Mouse (Mus musculus) forebrain, embryonic 10.5 days (tissue): ENCODE results near the gene AI854703. TPM values are rescaled to one million over a fixed set of nuclear protein-coding genes. Genes with fewer than 3 reads are reported as not detected.
A peak's percentile ranks its signal among the peaks of the same experiment; 100 is the strongest.
"Not testable (repeated sequence)": the region's sequence is repeated elsewhere in the genome, so short reads cannot be mapped to it uniquely, and the experiment has no call there.

Experiments
- DNase-seq: peaks from one replicate; pipeline ENCODE4 v3.0.0-alpha.2; 2017; ENCODE audit warnings: low spot score; ENCODE audit errors: extremely low spot score
- H3K27ac ChIP-seq: fragments of 300-500 bp; sonication (generic); 2 replicates; pipeline ENCODE4 v1.5.1; 2016; ENCODE audit warnings: mild to moderate bottlenecking
- H3K27me3 ChIP-seq: fragments of 300-500 bp; sonication (generic); 2 replicates; pipeline ENCODE4 v1.6.1; 2016; ENCODE audit warnings: mild to moderate bottlenecking; ENCODE audit not compliant: poor library complexity, severe bottlenecking
- H3K36me3 ChIP-seq: fragments of 300-500 bp; sonication (generic); replicated peaks from 2 replicates; pipeline ENCODE4 v1.6.1; 2016; ENCODE audit warnings: mild to moderate bottlenecking, moderate library complexity
- H3K4me1 ChIP-seq: fragments of 300-500 bp; sonication (generic); 2 replicates; pipeline ENCODE4 v1.6.1; 2016
- H3K4me3 ChIP-seq: fragments of 300-500 bp; sonication (generic); 2 replicates; pipeline ENCODE4 v1.5.1; 2016; ENCODE audit warnings: mild to moderate bottlenecking, moderate library complexity
- H3K9me3 ChIP-seq: fragments of 300-500 bp; sonication (generic); 2 replicates; pipeline ENCODE4 v1.6.1; 2016; ENCODE audit warnings: mild to moderate bottlenecking, moderate library complexity
- WGBS: fragments of 180-500 bp; shearing (Covaris S2); methylation state at CpG from one replicate; pipeline ENCODE4 v1.1.7; 2016; 5-methylcytosine and 5-hydroxymethylcytosine counted together
- polyA plus RNA-seq: library from polyadenylated mRNA; unstranded; fragments of >200 nt; fragmentation: Nextera tagmentation; extraction: Ambion mirVana; gene quantifications from 2 replicates; pipeline ENCODE4 v1.2.1, GENCODE M21; 2016

Gene AI854703
- polyA plus RNA-seq, 1 experiment from 2014 or later, result 0.83 TPM

GRCm38 (mm10) chr6:48597233-48597625 is 29.3 kb upstream of the AI854703 start:
- DNase-seq, result no peak
- H3K9me3 ChIP-seq, result peaks cover 30% of the 10 kb centered on the region
- peaks cover 39% of the 10 kb centered on the region for H3K4me1 ChIP-seq
- H3K4me3 ChIP-seq, result no peak overlapping the region
- peaks cover 58% of the 10 kb centered on the region for H3K36me3 ChIP-seq
- H3K27ac ChIP-seq, result no peak overlapping the region
- WGBS, result 97% methylated on average over 27 of the region's 27 CpGs
- H3K27me3 ChIP-seq, result no peaks in the 10 kb centered on the region

DNA sequence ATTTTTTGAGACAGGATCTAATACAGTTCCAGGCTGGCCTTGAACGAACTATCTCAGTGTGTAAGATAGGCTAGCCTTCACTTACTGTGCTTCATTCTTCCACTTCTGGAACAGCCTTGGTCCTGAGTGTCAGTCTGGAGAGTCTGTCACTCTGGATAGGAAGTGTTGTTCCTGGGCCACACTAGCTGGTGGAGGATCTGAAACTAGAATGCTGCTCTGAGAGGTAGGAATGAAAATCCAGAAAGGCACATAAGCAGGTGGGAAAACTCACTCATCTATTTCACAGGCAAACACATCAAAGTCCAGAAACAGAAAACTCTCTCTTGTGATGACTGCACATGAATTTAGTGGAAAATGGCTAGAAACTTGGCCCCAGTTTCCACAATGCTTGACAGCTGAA is 26.0 kb upstream of the AI854703 start:
- DNase-seq, result no peak
- peaks cover 64% of the 10 kb centered on the region for H3K36me3 ChIP-seq
- H3K4me3 ChIP-seq, result no peak overlapping the region
- peaks cover 26% of the 10 kb centered on the region for H3K4me1 ChIP-seq
- no peaks in the 10 kb centered on the region for H3K27me3 ChIP-seq
- H3K9me3 ChIP-seq, result peaks cover 27% of the 10 kb centered on the region
- 76% methylated on average over 1 of the region's 1 CpGs for WGBS
- H3K27ac ChIP-seq, result 0 out of 2 replicates have a peak overlapping the region, but pooled peaks have one; percentile 94

DNA sequence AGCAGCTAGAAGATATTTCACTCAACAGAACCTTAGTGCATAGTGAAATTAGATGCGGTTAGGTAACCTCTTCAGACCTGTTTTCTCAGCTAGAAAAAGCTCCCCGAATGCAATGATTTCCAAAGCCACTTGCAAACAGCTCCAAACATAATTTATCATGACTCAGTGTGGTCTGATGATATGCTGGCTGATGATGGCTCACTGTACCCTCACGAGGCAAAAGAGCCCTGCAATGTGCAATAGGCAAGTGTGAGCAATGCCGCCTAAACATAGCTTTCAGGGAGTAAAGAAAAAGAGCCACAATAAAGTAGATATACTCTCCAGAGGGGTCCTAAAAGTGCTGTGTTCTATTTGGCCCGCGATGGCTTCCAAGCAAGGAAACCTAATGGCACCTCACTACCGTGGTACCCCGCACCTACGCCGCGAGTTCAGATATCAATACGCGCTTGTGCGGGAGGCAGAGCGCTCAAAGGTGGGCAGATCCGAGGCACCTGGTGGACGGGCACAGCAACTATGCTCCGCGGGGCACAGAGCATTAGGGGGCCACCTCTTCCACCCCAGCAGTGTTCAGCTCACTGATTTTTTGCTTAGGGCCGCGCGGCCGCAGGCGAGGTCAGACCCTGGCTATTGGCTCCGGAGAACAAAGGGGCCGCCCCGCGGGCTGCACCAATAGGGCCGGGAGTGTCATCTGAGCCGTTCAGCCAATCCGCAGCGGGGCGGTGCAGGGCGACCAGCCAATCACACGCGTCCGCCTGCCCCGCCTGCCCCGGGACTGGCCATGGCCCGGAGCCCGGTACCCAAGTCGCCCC is 25.1 kb upstream of the AI854703 start, which contains the start of gene Zfp775:
Zfp775 (plus strand) TSS at position 793 of the 809 bp plus-strand sequence.
- peak; percentile 95 for DNase-seq
- 5% methylated on average over 42 of the region's 42 CpGs for whole genome bisulfite sequencing
- H3K4me1 ChIP-seq, result peaks cover 24% of the 10 kb centered on the region
- H3K9me3 ChIP-seq, result peaks cover 18% of the 10 kb centered on the region
- peaks cover 55% of the 10 kb centered on the region for H3K36me3 ChIP-seq
- no peaks in the 10 kb centered on the region for H3K27me3 ChIP-seq
- H3K27ac ChIP-seq, result peak within 1 kb of the TSS; percentile 94
- H3K4me3 ChIP-seq, result peak within 1 kb of the TSS; percentile 71

DNA sequence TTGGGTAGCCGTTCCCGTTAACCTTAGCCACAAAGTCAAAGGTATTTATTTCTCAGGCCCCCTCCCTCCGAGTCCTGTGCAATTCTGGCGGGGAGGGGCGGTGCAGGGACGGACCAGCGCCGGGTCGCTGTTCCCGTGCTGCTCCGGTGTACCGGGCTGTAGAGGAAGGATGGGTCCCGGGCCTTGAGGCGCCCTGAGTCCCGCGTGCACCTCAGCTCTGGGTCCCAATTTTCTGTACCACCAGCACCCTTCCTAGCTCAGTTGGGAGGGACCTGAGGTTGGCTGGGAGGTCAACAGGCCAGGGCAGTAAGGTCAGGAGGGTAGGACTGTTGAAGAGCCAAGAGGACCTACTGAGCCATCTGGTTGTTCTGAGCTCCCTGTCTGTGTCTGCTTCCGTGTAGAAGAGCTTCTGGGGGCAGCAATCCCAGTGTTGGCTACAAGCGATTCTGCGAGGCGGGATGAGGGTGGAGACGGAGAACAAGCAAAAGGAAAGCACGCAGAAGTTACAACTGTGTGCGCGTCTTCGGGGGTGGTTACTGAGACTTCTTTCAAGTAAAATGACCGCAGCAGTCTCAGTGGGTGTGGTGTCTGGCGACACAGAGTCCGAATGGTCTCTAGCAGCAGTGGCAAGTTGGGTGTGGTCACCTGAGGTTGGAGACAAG is 24.4 kb upstream of the AI854703 start:
- WGBS, result 2% methylated on average over 28 of the region's 28 CpGs
- Histone ChIP-seq H3K27me3 (no peaks in the 10 kb centered on the region), H3K4me3 (peak overlapping the region; percentile 71), H3K4me1 (peaks cover 24% of the 10 kb centered on the region), H3K27ac (peak overlapping the region; percentile 94), H3K36me3 (peaks cover 47% of the 10 kb centered on the region), H3K9me3 (peaks cover 11% of the 10 kb centered on the region)
- DNase-seq, result no peak

DNA sequence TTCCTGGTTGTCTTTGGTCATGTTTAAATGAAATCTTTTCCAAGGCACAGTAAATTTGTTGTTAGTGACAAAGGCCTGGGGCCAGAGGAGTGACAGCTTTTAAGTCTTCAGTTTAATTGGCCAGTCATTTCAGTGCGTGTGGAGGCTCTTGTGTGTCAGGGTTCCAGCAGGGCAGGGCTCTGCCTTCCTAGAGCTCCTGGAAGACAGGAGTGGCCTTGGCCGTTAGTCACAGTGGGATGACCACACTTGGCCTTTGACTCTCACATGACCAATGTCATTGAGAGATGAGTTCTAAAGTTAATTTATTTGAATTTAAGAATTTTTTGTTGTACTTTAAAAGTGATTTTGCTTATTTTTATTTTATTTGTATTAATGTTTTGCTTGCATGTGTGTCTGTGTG is 18.4 kb upstream of the AI854703 start:
- H3K27me3 ChIP-seq, result no peaks in the 10 kb centered on the region
- WGBS, result 72% methylated on average over 2 of the region's 2 CpGs
- DNase-seq, result no peak

GRCm38 (mm10) chr6:48609512-48609911 is 17.1 kb upstream of the AI854703 start:
- H3K27ac ChIP-seq, result no peak overlapping the region
- no peak for DNase-seq
- H3K9me3 ChIP-seq, result no peaks in the 10 kb centered on the region
- peaks cover 36% of the 10 kb centered on the region for H3K36me3 ChIP-seq
- no peaks in the 10 kb centered on the region for H3K27me3 ChIP-seq
- 65% methylated on average over 7 of the region's 7 CpGs for WGBS
- 0 out of 2 replicates have a peak, but pooled peaks cover 3% of the 10 kb centered on the region for H3K4me1 ChIP-seq
- H3K4me3 ChIP-seq, result no peak overlapping the region

More for the DNA sequence above, 18.4 kb upstream of the AI854703 start:
- Histone ChIP-seq H3K4me1 (0 out of 2 replicates have a peak, but pooled peaks cover 3% of the 10 kb centered on the region), H3K4me3 (no peak overlapping the region), H3K27ac (no peak overlapping the region), H3K36me3 (peaks cover 25% of the 10 kb centered on the region), H3K9me3 (no peaks in the 10 kb centered on the region)

DNA sequence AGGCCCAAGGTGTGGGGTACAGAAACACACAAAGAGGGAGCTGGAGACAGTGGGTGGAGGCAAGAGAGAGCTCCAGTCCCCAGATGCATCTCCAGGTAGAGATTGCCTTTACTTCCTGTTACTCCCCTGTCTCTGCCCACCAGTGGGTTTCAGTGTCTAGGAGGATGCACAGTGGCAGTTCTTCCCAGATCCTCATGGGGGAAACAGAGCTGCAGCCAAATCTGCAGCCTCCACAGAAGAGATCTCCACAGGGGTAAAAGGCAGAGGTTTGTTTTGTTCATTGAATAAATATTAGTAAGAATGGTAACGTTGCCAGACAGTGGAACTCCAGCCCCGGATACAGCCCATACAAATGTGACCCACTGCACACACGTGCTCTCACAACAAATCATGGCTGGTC is 15.9 kb upstream of the AI854703 start:
- Histone ChIP-seq H3K36me3 (peaks cover 34% of the 10 kb centered on the region), H3K4me3 (no peak overlapping the region), H3K27me3 (no peaks in the 10 kb centered on the region), H3K4me1 (0 out of 2 replicates have a peak, but pooled peaks cover 3% of the 10 kb centered on the region), H3K9me3 (no peaks in the 10 kb centered on the region), H3K27ac (no peak overlapping the region)
- WGBS, result 94% methylated on average over 3 of the region's 3 CpGs
- no peak for DNase-seq

DNA sequence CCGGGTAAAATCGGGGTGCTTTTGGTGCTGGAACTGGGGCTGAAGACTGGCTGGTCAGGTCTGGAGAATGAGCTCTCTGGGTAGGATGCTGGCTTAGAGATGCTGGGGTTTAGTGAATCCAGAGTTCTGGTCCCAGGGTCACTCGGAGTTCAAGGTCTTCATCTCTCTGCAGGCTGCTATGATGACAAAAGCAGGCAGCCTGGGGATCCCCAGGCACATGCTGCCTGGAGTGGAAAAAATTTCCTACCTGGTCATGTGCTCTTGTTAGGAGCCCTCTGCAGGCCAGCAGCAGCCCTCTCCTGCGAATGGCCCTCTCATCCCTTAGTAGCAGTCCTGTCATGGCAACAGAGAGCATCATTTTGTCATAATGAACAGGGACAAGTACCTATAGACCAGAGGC is 13.1 kb upstream of the AI854703 start:
- no peak for DNase-seq
- 0 out of 2 replicates have a peak, but pooled peaks cover 3% of the 10 kb centered on the region for H3K4me1 ChIP-seq
- peaks cover 43% of the 10 kb centered on the region for H3K36me3 ChIP-seq
- 90% methylated on average over 4 of the region's 4 CpGs for WGBS
- H3K4me3 ChIP-seq, result no peak overlapping the region
- H3K27me3 ChIP-seq, result no peaks in the 10 kb centered on the region
- H3K27ac ChIP-seq, result no peak overlapping the region
- no peaks in the 10 kb centered on the region for H3K9me3 ChIP-seq

DNA sequence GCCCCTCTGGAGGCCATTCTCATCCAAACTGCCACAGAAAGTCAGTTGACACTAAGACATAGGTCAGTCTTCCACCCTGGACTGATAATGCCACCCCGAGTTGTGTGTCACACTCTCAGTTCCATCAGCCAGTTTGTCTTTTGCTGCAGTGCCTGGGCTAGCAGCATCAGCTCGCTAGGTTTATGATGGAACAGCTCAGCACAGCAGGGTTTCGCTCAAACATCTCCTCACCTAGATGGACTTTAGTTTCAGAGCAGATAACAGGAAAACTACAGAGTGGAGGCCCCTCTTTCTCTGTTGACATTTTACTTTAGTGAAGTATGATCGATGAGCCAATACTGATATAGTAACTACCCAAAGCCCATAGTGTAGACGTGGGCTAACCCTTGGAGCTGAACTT is 11.8 kb upstream of the AI854703 start:
- no peaks in the 10 kb centered on the region for H3K27me3 ChIP-seq
- 96% methylated on average over 5 of the region's 5 CpGs for whole genome bisulfite sequencing
- H3K9me3 ChIP-seq, result no peaks in the 10 kb centered on the region
- no peak overlapping the region for H3K27ac ChIP-seq
- peaks cover 53% of the 10 kb centered on the region for H3K36me3 ChIP-seq
- no peak for DNase-seq
- H3K4me3 ChIP-seq, result no peak overlapping the region
- no peaks in the 10 kb centered on the region for H3K4me1 ChIP-seq

DNA sequence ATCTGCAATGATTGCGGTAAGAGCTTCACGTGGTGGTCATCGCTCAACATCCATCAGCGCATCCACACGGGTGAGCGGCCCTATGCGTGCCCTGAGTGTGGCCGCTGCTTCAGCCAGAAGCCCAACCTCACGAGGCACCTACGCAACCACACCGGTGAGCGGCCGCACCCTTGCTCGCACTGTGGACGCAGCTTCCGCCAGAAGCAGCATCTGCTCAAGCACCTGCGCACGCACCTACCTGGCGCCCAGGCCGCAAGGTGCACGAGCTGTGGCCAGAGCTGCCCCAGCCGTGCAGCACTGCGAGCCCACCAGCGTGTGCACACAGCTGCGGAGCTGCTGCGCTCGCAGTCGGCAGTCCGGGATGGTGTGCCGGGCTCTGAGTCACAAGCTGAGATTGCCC is 6.5 kb upstream of the AI854703 start:
- 95% methylated on average over 30 of the region's 30 CpGs for WGBS
- no peak for DNase-seq
- Histone ChIP-seq H3K9me3 (no peaks in the 10 kb centered on the region), H3K36me3 (peaks cover 45% of the 10 kb centered on the region), H3K27ac (no peak overlapping the region), H3K27me3 (peaks cover 2% of the 10 kb centered on the region), H3K4me1 (no peaks in the 10 kb centered on the region), H3K4me3 (no peak overlapping the region)

GRCm38 (mm10) chr6:48622186-48622843 is 4.2 kb upstream of the AI854703 start:
- peaks cover 34% of the 10 kb centered on the region for H3K36me3 ChIP-seq
- not testable (repeated sequence) for H3K27ac ChIP-seq, DNase-seq, H3K4me3 ChIP-seq, H3K9me3 ChIP-seq
- WGBS, result 83% methylated on average over 8 of the region's 8 CpGs
- H3K4me1 ChIP-seq, result peaks cover 11% of the 10 kb centered on the region
- H3K27me3 ChIP-seq, result peaks cover 25% of the 10 kb centered on the region

DNA sequence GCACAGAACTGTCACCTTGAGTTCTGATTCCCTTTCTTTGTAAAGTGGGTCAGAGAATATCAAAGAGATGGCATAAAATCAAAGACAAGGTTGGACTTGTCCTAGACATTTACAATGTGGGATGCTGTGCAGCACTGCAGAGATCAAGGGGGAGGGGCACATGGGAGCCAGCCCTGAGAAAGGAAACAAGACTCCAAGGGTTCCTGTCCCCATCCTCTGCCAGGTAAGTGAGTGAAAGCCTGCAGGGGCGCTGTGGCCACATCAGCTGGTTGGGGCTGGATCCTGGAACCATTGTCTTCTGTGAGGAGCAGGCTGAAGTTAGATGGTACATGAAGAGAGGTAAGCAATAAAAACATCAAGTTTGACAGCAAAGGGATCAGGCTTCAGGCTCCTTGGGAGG is 3.1 kb upstream of the AI854703 start:
- 25% methylated on average over 1 of the region's 1 CpGs for WGBS
- Histone ChIP-seq H3K9me3 (no peaks in the 10 kb centered on the region), H3K4me1 (peaks cover 17% of the 10 kb centered on the region), H3K27me3 (peaks cover 36% of the 10 kb centered on the region), H3K4me3 (no peak overlapping the region), H3K27ac (no peak overlapping the region), H3K36me3 (peaks cover 31% of the 10 kb centered on the region)
- DNase-seq, result no peak
